13 mouse cellular contexts compared by ENCODE assay signal in genomic region chr10:84238279-84238963, GRCm38 (mm10).
A peak's percentile ranks its signal among the peaks of the same experiment; 100 is the strongest.
DNase-seq lines count a peak whose midpoint lies in the region; ATAC-seq lines count a peak whose summit lies in the region.
"Had no signal": no experiment of that assay in that cellular context is flagged by ENCODE, and none has a peak within 500 bp of the region (broad histone marks: within the 10 kb centered on the region; RNA-seq: fewer than 3 reads in every experiment).

No protein-coding gene starts in this region.

- intact Hi-C loops in left cerebral cortex, postnatal 4 days (cut with DNase I) = no loop called here

- no peaks in the 10 kb centered on the region for H3K4me1 ChIP-seq in hindbrain, embryonic 16.5 days (ENCODE audit: control insufficient read depth, insufficient read depth, low read depth, low read length)
- no peaks in the 10 kb centered on the region for H3K4me1 ChIP-seq in hindbrain, embryonic 11.5 days (replicated peaks; ENCODE audit: control insufficient read depth, insufficient read depth, low read length)
- 0 out of 2 replicates have a peak, but pooled peaks cover 9% of the 10 kb centered on the region for H3K4me1 ChIP-seq in embryonic facial prominence, embryonic 15.5 days

- H3K27ac ChIP-seq in hindbrain, embryonic 16.5 days (ENCODE audit: low read depth, low read length) = no peak overlapping the region
- no peak overlapping the region for H3K27ac ChIP-seq in hindbrain, embryonic 11.5 days (ENCODE audit: low read depth, low read length)
- H3K27ac ChIP-seq in embryonic facial prominence, embryonic 15.5 days (replicated peaks) = peak overlapping the region; percentile 52; the same call in 1 of the 2 replicates

- no peaks in the 10 kb centered on the region for H3K36me3 ChIP-seq in hindbrain, embryonic 16.5 days (ENCODE audit: control insufficient read depth, insufficient read depth, low read length)
- H3K36me3 ChIP-seq in hindbrain, embryonic 11.5 days (ENCODE audit: control insufficient read depth, insufficient read depth, low read length) = no peaks in the 10 kb centered on the region
- H3K36me3 ChIP-seq in embryonic facial prominence, embryonic 15.5 days = no peaks in the 10 kb centered on the region

- H3K9me3 ChIP-seq in hindbrain, embryonic 16.5 days (ENCODE audit: control insufficient read depth, low read length) = peaks cover 6% of the 10 kb centered on the region
- H3K9me3 ChIP-seq in hindbrain, embryonic 11.5 days (ENCODE audit: control insufficient read depth, low read length) = peaks cover 4% of the 10 kb centered on the region; the same call in 1 of the 2 replicates
- peaks cover 9% of the 10 kb centered on the region; the same call in 1 of the 2 replicates for H3K9me3 ChIP-seq in embryonic facial prominence, embryonic 15.5 days (replicated peaks)

- H3K4me2 ChIP-seq in hindbrain, embryonic 16.5 days (ENCODE audit: low read length) = peak overlapping the region; percentile 25; the same call in 1 of the 2 replicates
- no peak overlapping the region for H3K4me2 ChIP-seq in hindbrain, embryonic 11.5 days (replicated peaks; ENCODE audit: low read depth, low read length)
- peak overlapping the region; percentile 17 for H3K4me2 ChIP-seq in embryonic facial prominence, embryonic 15.5 days (replicated peaks)

- no peak for DNase-seq in hindbrain, embryonic 11.5 days (ENCODE audit: low spot score)
- peak; percentile 86 for DNase-seq in R1 (ENCODE audit: low read depth, low spot score)
- peak; percentile 25 for DNase-seq in left cerebral cortex, postnatal 4 days
- DNase-seq in kidney, adult 18-20 months = no peak
- DNase-seq in neural tube, embryonic 10.5 days (ENCODE audit: extremely low spot score, low spot score) = no peak
- no peak for DNase-seq in lung, postnatal 10 days
- DNase-seq: heart, adult 18-20 months; kidney, adult 2 months; liver; thymus, postnatal 36 days had no signal

- no peaks in the 10 kb centered on the region for H3K27me3 ChIP-seq in hindbrain, embryonic 16.5 days (replicated peaks; ENCODE audit: control insufficient read depth, insufficient read depth, low read length)
- no peaks in the 10 kb centered on the region for H3K27me3 ChIP-seq in hindbrain, embryonic 11.5 days (ENCODE audit: control insufficient read depth, insufficient read depth, low read length)
- H3K27me3 ChIP-seq in embryonic facial prominence, embryonic 15.5 days = no peaks in the 10 kb centered on the region

- ATAC-seq in hindbrain, embryonic 16.5 days = peak; percentile 40; the same call in 1 of the 2 replicates
- no peak for ATAC-seq in hindbrain, embryonic 11.5 days (ENCODE audit: low FRiP score)
- peak; percentile 63 for ATAC-seq in embryonic facial prominence, embryonic 15.5 days (ENCODE audit: insufficient number of reproducible peaks, low FRiP score, low TSS enrichment, low read depth)
- ATAC-seq: CD4-positive, CD25-positive, alpha-beta regulatory T cell, adult 4 months had no signal

- no peak overlapping the region for H3K9ac ChIP-seq in hindbrain, embryonic 16.5 days (ENCODE audit: low read depth, low read length)
- H3K9ac ChIP-seq in hindbrain, embryonic 11.5 days (ENCODE audit: low read depth, low read length) = no peak overlapping the region
- H3K9ac ChIP-seq in embryonic facial prominence, embryonic 15.5 days = no peak overlapping the region

- 48% methylated on average over 18 of the region's 18 CpGs for WGBS in hindbrain, embryonic 16.5 days
- WGBS in hindbrain, embryonic 11.5 days = 72% methylated on average over 18 of the region's 18 CpGs
- 46% methylated on average over 18 of the region's 18 CpGs for WGBS in embryonic facial prominence, embryonic 15.5 days

- H3K4me3 ChIP-seq in hindbrain, embryonic 16.5 days (ENCODE audit: low read length) = no peak overlapping the region
- H3K4me3 ChIP-seq in hindbrain, embryonic 11.5 days (ENCODE audit: low read depth, low read length) = no peak overlapping the region
- H3K4me3 ChIP-seq in embryonic facial prominence, embryonic 15.5 days (replicated peaks) = no peak overlapping the region

Comparison
In these comparisons a context has a peak if more than half of its experiments do, and no peak if none do; other contexts are left out.
1. DNase-seq: peak in R1 (single experiment) and left cerebral cortex, postnatal 4 days (single experiment); none in hindbrain, embryonic 11.5 days (single experiment), kidney, adult 18-20 months (single experiment), neural tube, embryonic 10.5 days (single experiment) and lung, postnatal 10 days (single experiment).